Mouse (Mus musculus) embryonic facial prominence, embryonic 12.5 days (tissue): ENCODE measurements at regions not wholly inside any gene's neighbourhood (a gene's known extent, or its start where the extent isn't known, plus 50 kb on each side); places are given as distances from the start of the nearest gene placed in this dataset.

Experiments
- ATAC-seq: fragments of 200-750 bp; cut with Nextera tagmentation; 2 replicates; pipeline ENCODE4 v1.8.0; 2017; ENCODE audit not compliant: insufficient number of reproducible peaks, insufficient read depth, low FRiP score, low TSS enrichment
- H3K27ac ChIP-seq: fragments of 300-500 bp; sonication (generic); 2 replicates; pipeline ENCODE4 v1.5.1; 2016; ENCODE audit warnings: mild to moderate bottlenecking
- H3K27me3 ChIP-seq: fragments of 300-500 bp; sonication (generic); 2 replicates; pipeline ENCODE4 v1.6.1; 2016; ENCODE audit warnings: mild to moderate bottlenecking, moderate library complexity
- H3K36me3 ChIP-seq: fragments of 300-500 bp; sonication (generic); 2 replicates; pipeline ENCODE4 v1.6.1; 2016; ENCODE audit warnings: mild to moderate bottlenecking
- H3K4me1 ChIP-seq: fragments of 300-500 bp; sonication (generic); 2 replicates; pipeline ENCODE4 v1.6.1; 2016
- H3K4me2 ChIP-seq: fragments of 300-500 bp; sonication (generic); replicated peaks from 2 replicates; pipeline ENCODE4 v1.6.1; 2016; ENCODE audit warnings: mild to moderate bottlenecking, moderate library complexity
- H3K4me3 ChIP-seq: fragments of 300-500 bp; sonication (generic); 2 replicates; pipeline ENCODE4 v1.5.1; 2016; ENCODE audit warnings: mild to moderate bottlenecking
- H3K9ac ChIP-seq: fragments of 300-500 bp; sonication (generic); 2 replicates; pipeline ENCODE4 v1.6.1; 2016; ENCODE audit warnings: mild to moderate bottlenecking, moderate library complexity
- H3K9me3 ChIP-seq: fragments of 300-500 bp; sonication (generic); 2 replicates; pipeline ENCODE4 v1.6.1; 2016; ENCODE audit warnings: mild to moderate bottlenecking, moderate library complexity
- WGBS: fragments of 180-500 bp; shearing (Covaris S2); methylation state at CpG from one replicate; pipeline ENCODE4 v1.1.7; 2016; 5-methylcytosine and 5-hydroxymethylcytosine counted together

GRCm38 (mm10) chr7:95992521-95992920, 178.5 kb upstream of the Tenm4 start:
- Histone ChIP-seq H3K27ac (no peak overlapping the region), H3K27me3 (no peaks in the 10 kb centered on the region), H3K9me3 (no peaks in the 10 kb centered on the region), H3K4me2 (no peak overlapping the region), H3K4me1 (no peaks in the 10 kb centered on the region), H3K36me3 (no peaks in the 10 kb centered on the region), H3K4me3 (no peak overlapping the region), H3K9ac (no peak overlapping the region)
- no peak for ATAC-seq
- WGBS: 88% methylated on average over 3 of the region's 3 CpGs

DNA sequence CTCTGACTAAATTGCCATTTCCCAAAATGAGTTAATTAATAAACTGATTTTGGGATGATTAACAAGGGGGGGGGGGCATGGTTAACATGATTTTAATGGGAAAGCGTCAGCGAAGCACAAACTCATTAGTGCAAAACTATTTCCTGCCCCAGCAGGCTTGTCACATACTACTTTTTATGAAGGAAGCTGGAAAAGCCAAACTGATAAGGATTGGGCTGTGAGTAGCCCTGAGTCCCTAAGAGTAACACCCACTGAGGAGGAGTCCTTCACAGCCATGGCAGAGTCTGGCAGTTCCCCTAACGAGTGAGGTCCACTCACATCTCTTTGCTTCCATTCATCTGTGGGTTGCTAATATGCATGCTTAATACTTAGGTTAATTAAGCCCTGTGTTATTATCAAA, 173.9 kb upstream of the Tenm4 start:
- no peak overlapping the region for H3K4me2 ChIP-seq
- H3K4me1 ChIP-seq: no peaks in the 10 kb centered on the region
- no peaks in the 10 kb centered on the region for H3K9me3 ChIP-seq
- H3K4me3 ChIP-seq: no peak overlapping the region
- H3K27me3 ChIP-seq: no peaks in the 10 kb centered on the region
- H3K9ac ChIP-seq: no peak overlapping the region
- 86% methylated on average over 3 of the region's 3 CpGs for WGBS
- H3K36me3 ChIP-seq: no peaks in the 10 kb centered on the region
- no peak overlapping the region for H3K27ac ChIP-seq
- ATAC-seq: no peak

- Histone ChIP-seq H3K36me3 (no peaks in the 10 kb centered on the region), H3K4me2 (no peak overlapping the region), H3K9me3 (no peaks in the 10 kb centered on the region), H3K9ac (no peak overlapping the region), H3K27ac (no peak overlapping the region), H3K4me1 (no peaks in the 10 kb centered on the region), H3K27me3 (no peaks in the 10 kb centered on the region), H3K4me3 (no peak overlapping the region)
- no peak for ATAC-seq
- WGBS: 56% methylated on average over 4 of the region's 4 CpGs
Observed at GRCm38 (mm10) chr7:95999189-95999588, 171.9 kb upstream of the Tenm4 start.

- ATAC-seq: peak; percentile 35; the same call in 1 of the 2 replicates
- WGBS: 83% methylated on average over 5 of the region's 5 CpGs
Observed at GRCm38 (mm10) chr7:96002401-96002800, 168.6 kb upstream of the Tenm4 start.

GRCm38 (mm10) chr7:96006299-96006698, 164.7 kb upstream of the Tenm4 start:
- WGBS: 89% methylated on average over 2 of the region's 2 CpGs
- no peaks in the 10 kb centered on the region for H3K9me3 ChIP-seq
- H3K4me2 ChIP-seq: no peak overlapping the region
- no peak overlapping the region for H3K27ac ChIP-seq
- H3K36me3 ChIP-seq: no peaks in the 10 kb centered on the region
- no peaks in the 10 kb centered on the region for H3K4me1 ChIP-seq
- no peak for ATAC-seq
- H3K27me3 ChIP-seq: no peaks in the 10 kb centered on the region
- no peak overlapping the region for H3K9ac ChIP-seq
- H3K4me3 ChIP-seq: no peak overlapping the region

More at GRCm38 (mm10) chr7:96002401-96002800, 168.6 kb upstream of the Tenm4 start:
- Histone ChIP-seq H3K27ac (no peak overlapping the region), H3K9me3 (no peaks in the 10 kb centered on the region), H3K9ac (no peak overlapping the region), H3K4me1 (no peaks in the 10 kb centered on the region), H3K4me3 (no peak overlapping the region), H3K4me2 (no peak overlapping the region), H3K27me3 (no peaks in the 10 kb centered on the region), H3K36me3 (no peaks in the 10 kb centered on the region)

GRCm38 (mm10) chr7:96013008-96013407, 158.0 kb upstream of the Tenm4 start:
- no peak for ATAC-seq
- whole genome bisulfite sequencing: 84% methylated on average over 5 of the region's 5 CpGs

DNA sequence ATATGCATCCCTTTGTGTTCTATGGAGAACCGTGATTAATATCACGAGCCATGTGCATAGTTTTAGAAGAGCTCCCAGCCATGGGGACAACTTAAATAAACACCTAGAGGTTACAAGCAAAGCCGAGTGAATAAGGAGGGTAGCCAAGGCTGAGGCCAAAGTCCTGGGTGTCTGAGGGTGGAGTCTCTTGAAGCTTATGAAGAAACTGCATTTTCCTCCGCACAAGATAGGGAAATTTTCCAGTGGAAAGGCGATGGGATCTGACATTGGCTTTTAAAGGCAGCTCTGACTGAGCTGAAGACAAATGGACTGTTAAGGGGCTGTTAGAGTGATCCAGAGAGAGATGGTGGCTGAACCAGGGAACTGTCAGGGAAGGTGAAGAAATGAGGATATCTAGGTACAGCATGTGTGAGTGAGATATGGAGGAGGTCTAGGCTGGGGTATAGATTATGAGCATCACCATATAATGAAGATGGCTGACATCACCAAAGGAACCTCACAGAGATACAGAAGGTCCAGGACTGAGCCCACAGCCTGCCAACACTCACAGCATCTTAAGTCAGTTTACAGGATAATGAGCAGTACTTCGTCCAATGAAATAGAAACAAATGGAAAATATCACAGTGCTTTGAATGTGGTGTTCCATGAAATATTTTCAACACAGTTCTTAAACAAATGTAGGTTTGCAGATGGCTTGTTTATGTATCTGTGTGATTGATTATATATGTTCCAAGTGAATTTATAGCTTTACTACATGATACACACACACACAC, 153.7 kb upstream of the Tenm4 start:
- no peak overlapping the region for H3K4me3 ChIP-seq
- H3K4me2 ChIP-seq: no peak overlapping the region
- H3K4me1 ChIP-seq: no peaks in the 10 kb centered on the region
- no peak overlapping the region for H3K27ac ChIP-seq
- WGBS: 84% methylated on average over 6 of the region's 6 CpGs
- H3K9ac ChIP-seq: no peak overlapping the region
- no peaks in the 10 kb centered on the region for H3K27me3 ChIP-seq
- H3K9me3 ChIP-seq: no peaks in the 10 kb centered on the region
- H3K36me3 ChIP-seq: no peaks in the 10 kb centered on the region
- ATAC-seq: no peak

More at GRCm38 (mm10) chr7:96013008-96013407, 158.0 kb upstream of the Tenm4 start:
- Histone ChIP-seq H3K9ac (no peak overlapping the region), H3K4me3 (no peak overlapping the region), H3K27ac (no peak overlapping the region), H3K4me2 (no peak overlapping the region), H3K27me3 (no peaks in the 10 kb centered on the region), H3K9me3 (no peaks in the 10 kb centered on the region), H3K4me1 (no peaks in the 10 kb centered on the region), H3K36me3 (no peaks in the 10 kb centered on the region)

DNA sequence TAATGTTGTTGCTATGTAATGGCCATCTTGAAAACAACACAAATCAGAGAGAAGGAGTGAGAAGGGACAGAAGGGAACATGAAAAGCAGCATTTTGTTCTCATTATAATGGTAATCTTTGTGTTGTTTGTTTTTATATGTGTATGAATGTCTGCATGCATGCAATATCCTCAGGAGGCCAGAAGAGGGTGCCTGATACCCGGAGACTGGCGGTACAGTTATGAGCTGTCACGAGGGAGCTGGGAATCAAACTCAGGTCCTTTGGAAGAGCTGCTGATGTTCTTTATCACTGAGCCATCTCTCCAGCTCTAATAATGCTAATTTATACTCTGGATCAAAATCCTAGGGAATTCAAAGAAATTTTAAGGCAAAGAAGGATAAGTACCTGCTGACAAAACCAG, 147.0 kb upstream of the Tenm4 start:
- Histone ChIP-seq H3K4me2 (no peak overlapping the region), H3K4me3 (no peak overlapping the region), H3K27ac (no peak overlapping the region), H3K36me3 (no peaks in the 10 kb centered on the region), H3K9ac (no peak overlapping the region), H3K9me3 (no peaks in the 10 kb centered on the region), H3K4me1 (no peaks in the 10 kb centered on the region), H3K27me3 (no peaks in the 10 kb centered on the region)
- WGBS: 92% methylated on average over 3 of the region's 3 CpGs
- ATAC-seq: no peak

DNA sequence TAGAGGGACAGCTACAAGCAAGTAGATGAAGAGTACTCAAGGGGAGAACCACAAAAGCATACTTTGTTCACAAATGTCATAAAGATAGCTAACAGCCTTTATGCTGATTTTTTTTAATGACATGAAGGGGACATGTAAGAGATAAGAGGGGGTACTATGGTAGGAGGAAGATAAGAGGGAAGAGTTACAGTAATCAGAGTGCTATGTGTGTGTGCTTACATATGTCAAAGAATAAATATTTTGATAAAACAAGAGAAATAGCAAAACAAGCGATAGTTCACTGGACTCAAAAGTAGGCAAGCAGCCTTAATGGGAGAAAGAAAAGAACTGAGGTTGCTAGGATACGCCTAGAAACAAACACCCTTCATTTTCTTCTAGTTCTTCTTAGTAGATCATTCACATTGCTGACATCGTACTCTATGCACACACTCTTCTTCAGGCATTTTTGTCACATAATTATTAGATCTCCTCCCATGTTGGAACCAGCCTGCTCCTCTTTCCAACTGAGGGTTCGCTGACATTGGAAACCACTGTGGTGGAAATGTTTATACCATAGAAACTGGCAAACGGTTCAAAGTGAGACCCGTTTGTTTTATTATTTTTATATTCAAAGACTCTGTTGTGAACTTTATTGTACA, 144.1 kb upstream of the Tenm4 start:
- H3K4me3 ChIP-seq: no peak overlapping the region
- H3K36me3 ChIP-seq: no peaks in the 10 kb centered on the region
- H3K9ac ChIP-seq: no peak overlapping the region
- H3K4me2 ChIP-seq: no peak overlapping the region
- no peaks in the 10 kb centered on the region for H3K9me3 ChIP-seq
- no peak for ATAC-seq
- 86% methylated on average over 6 of the region's 6 CpGs for WGBS
- no peak overlapping the region for H3K27ac ChIP-seq
- H3K4me1 ChIP-seq: no peaks in the 10 kb centered on the region
- no peaks in the 10 kb centered on the region for H3K27me3 ChIP-seq

DNA sequence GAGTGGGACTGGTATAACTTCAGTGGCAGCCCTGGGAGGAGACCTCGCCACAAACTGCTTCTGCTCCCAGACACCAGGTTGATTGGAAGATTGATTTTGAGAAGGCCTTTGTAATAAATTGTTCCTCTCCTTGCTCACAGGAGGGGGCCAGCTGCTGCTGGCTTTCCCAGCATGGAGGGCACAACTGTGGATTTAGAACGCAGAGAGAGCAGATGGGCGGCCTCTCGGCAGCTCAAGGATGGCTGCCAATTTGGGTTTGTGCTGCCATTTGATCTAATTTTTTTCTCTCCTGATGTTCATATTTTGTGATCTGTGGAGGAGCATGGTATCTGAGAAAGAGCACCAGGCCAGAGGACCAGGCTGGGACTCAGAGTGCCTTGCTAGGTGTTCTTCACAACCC, 137.4 kb upstream of the Tenm4 start:
- H3K27ac ChIP-seq: no peak overlapping the region
- WGBS: 80% methylated on average over 4 of the region's 4 CpGs
- no peaks in the 10 kb centered on the region for H3K9me3 ChIP-seq
- H3K4me3 ChIP-seq: no peak overlapping the region
- ATAC-seq: no peak
- H3K9ac ChIP-seq: no peak overlapping the region
- H3K4me2 ChIP-seq: no peak overlapping the region
- H3K27me3 ChIP-seq: no peaks in the 10 kb centered on the region
- no peaks in the 10 kb centered on the region for H3K36me3 ChIP-seq
- no peaks in the 10 kb centered on the region for H3K4me1 ChIP-seq

- Histone ChIP-seq H3K9me3 (no peaks in the 10 kb centered on the region), H3K4me2 (no peak overlapping the region), H3K27ac (no peak overlapping the region), H3K4me1 (no peaks in the 10 kb centered on the region), H3K4me3 (no peak overlapping the region), H3K9ac (no peak overlapping the region), H3K27me3 (no peaks in the 10 kb centered on the region), H3K36me3 (no peaks in the 10 kb centered on the region)
- no peak for ATAC-seq
- WGBS: 48% methylated on average over 2 of the region's 2 CpGs
Observed at GRCm38 (mm10) chr7:96035456-96035855, 135.6 kb upstream of the Tenm4 start.

- H3K27me3 ChIP-seq: no peaks in the 10 kb centered on the region
- H3K27ac ChIP-seq: no peak overlapping the region
- no peak for ATAC-seq
- WGBS: 58% methylated on average over 6 of the region's 6 CpGs
- H3K4me1 ChIP-seq: no peaks in the 10 kb centered on the region
- H3K9me3 ChIP-seq: no peaks in the 10 kb centered on the region
- no peaks in the 10 kb centered on the region for H3K36me3 ChIP-seq
- H3K9ac ChIP-seq: no peak overlapping the region
- H3K4me2 ChIP-seq: no peak overlapping the region
- H3K4me3 ChIP-seq: no peak overlapping the region
Observed at GRCm38 (mm10) chr7:96039628-96040027, 131.4 kb upstream of the Tenm4 start.
